Mouse (Mus musculus) testis, adult 2 months (tissue): ENCODE data around the gene Rxrb. TPM values are rescaled to one million over a fixed set of nuclear protein-coding genes. Genes with fewer than 3 reads are reported as not detected.
"Not testable (repeated sequence)": the region's sequence is repeated elsewhere in the genome, so short reads cannot be mapped to it uniquely, and the experiment has no call there.

ENCODE experiments used
- H3K27ac ChIP-seq: fragments of 200-500 bp; 2 replicates; pipeline ENCODE4 v1.5.1; 2012; ENCODE audit warnings: low read depth, low read length; ENCODE audit not compliant: control insufficient read depth, insufficient read depth
- H3K27me3 ChIP-seq: fragments of 200-500 bp; 2 replicates; pipeline ENCODE4 v1.6.1; 2012; ENCODE audit warnings: mild to moderate bottlenecking, low read length, moderate library complexity; ENCODE audit not compliant: control insufficient read depth, insufficient read depth
- H3K36me3 ChIP-seq: fragments of 200-500 bp; 2 replicates; pipeline ENCODE4 v1.6.1; 2012; ENCODE audit warnings: mild to moderate bottlenecking, low read length; ENCODE audit not compliant: control insufficient read depth, insufficient read depth
- H3K4me1 ChIP-seq: fragments of 200-500 bp; 2 replicates; pipeline ENCODE4 v1.6.1; 2012; ENCODE audit warnings: low read length; ENCODE audit not compliant: control insufficient read depth, insufficient read depth
- H3K4me3 ChIP-seq: fragments of 200-500 bp; 2 replicates; pipeline ENCODE4 v1.5.1; 2012; ENCODE audit warnings: low read depth, mild to moderate bottlenecking, low read length, moderate library complexity, mixed read lengths; ENCODE audit not compliant: control insufficient read depth
- CTCF ChIP-seq: fragments of 200-500 bp; IDR thresholded peaks from 2 replicates; pipeline ENCODE4 v1.5.1; 2012; ENCODE audit warnings: low read depth, mild to moderate bottlenecking, inconsistent platforms, low read length, moderate library complexity; ENCODE audit not compliant: control insufficient read depth, insufficient read depth, insufficient replicate concordance
- POLR2A ChIP-seq: fragments of 200-500 bp; IDR thresholded peaks from 2 replicates; pipeline ENCODE4 v1.6.1; 2012; ENCODE audit warnings: low read depth, mild to moderate bottlenecking, inconsistent platforms, low read length, moderate library complexity; ENCODE audit not compliant: control insufficient read depth
- polyA plus RNA-seq: library from polyadenylated mRNA; depleted of rRNA; stranded (reverse); fragments of >200 nt; gene quantifications from 2 replicates; pipeline ENCODE4 v1.2.3, GENCODE M21; 2012

Rxrb gene
- polyA plus RNA-seq, 1 experiment: 25.5 TPM

- no peaks in the 10 kb centered on the region for H3K36me3 ChIP-seq
- no peaks in the 10 kb centered on the region for H3K27me3 ChIP-seq
- H3K27ac ChIP-seq: 0 out of 2 replicates have a peak overlapping the region, but pooled peaks have one; percentile 25
- peak overlapping the region; percentile 85 for H3K4me3 ChIP-seq
- peaks cover 9% of the 10 kb centered on the region for H3K4me1 ChIP-seq
- no peak for TF ChIP-seq POLR2A
- no peak for TF ChIP-seq CTCF
These were observed 32.1 kb upstream of the Rxrb start for GRCm38 (mm10) chr17:33999341-34000149.

- 0 out of 2 replicates have a peak within 1 kb of the TSS, but pooled peaks have one; percentile 25 for H3K27ac ChIP-seq
- TF ChIP-seq POLR2A: peak; percentile 93
- no peak for TF ChIP-seq CTCF
- no peaks in the 10 kb centered on the region for H3K27me3 ChIP-seq
- H3K4me3 ChIP-seq: peak within 1 kb of the TSS; percentile 85
- peaks cover 9% of the 10 kb centered on the region for H3K4me1 ChIP-seq
- H3K36me3 ChIP-seq: no peaks in the 10 kb centered on the region
These were observed 31.5 kb upstream of the Rxrb start, which contains the start of gene H2-K1 for GRCm38 (mm10) chr17:34000150-34000537. Gene H2-K1, minus strand, starts transcription at chr17:34000347.

- not testable (repeated sequence) for H3K4me3 ChIP-seq, H3K4me1 ChIP-seq, H3K27ac ChIP-seq, H3K27me3 ChIP-seq, H3K36me3 ChIP-seq
These were observed 30.8 kb upstream of the Rxrb start for GRCm38 (mm10) chr17:34000796-34001195.

GRCm38 (mm10) chr17:34003426-34003825 lies 28.2 kb upstream of the Rxrb start:
- no peak overlapping the region for H3K27ac ChIP-seq
- peaks cover 9% of the 10 kb centered on the region for H3K4me1 ChIP-seq
- H3K4me3 ChIP-seq: no peak overlapping the region
- no peaks in the 10 kb centered on the region for H3K36me3 ChIP-seq
- no peaks in the 10 kb centered on the region for H3K27me3 ChIP-seq
- TF ChIP-seq POLR2A (no peak), CTCF (peak; percentile 79; the same call in 1 of the 2 replicates)

- H3K4me1 ChIP-seq: no peaks in the 10 kb centered on the region
- H3K36me3 ChIP-seq: no peaks in the 10 kb centered on the region
- no peak overlapping the region for H3K27ac ChIP-seq
- no peak for TF ChIP-seq CTCF
- TF ChIP-seq POLR2A: no peak
- no peak overlapping the region for H3K4me3 ChIP-seq
- no peaks in the 10 kb centered on the region for H3K27me3 ChIP-seq
These were observed 25.0 kb upstream of the Rxrb start for GRCm38 (mm10) chr17:34006570-34006969.

GRCm38 (mm10) chr17:34010156-34010555 lies 21.5 kb upstream of the Rxrb start:
- TF ChIP-seq CTCF (no peak), POLR2A (no peak)
- H3K27ac ChIP-seq: no peak overlapping the region
- no peak overlapping the region for H3K4me3 ChIP-seq
- H3K27me3 ChIP-seq: no peaks in the 10 kb centered on the region
- no peaks in the 10 kb centered on the region for H3K36me3 ChIP-seq
- no peaks in the 10 kb centered on the region for H3K4me1 ChIP-seq

- Histone ChIP-seq H3K4me3 (no peak overlapping the region), H3K36me3 (no peaks in the 10 kb centered on the region), H3K27ac (no peak overlapping the region), H3K4me1 (no peaks in the 10 kb centered on the region), H3K27me3 (no peaks in the 10 kb centered on the region)
- TF ChIP-seq CTCF (no peak), POLR2A (no peak)
These were observed 18.2 kb upstream of the Rxrb start for GRCm38 (mm10) chr17:34013436-34013835.
